Mouse (Mus musculus) stomach, postnatal 0 days (tissue): ENCODE results near the gene Gp1ba.

Source experiments
- CTCF ChIP-seq: IDR thresholded peaks from 2 replicates; pipeline ENCODE4 v1.5.1; 2016; ENCODE audit warnings: antibody characterized with exemption, low read depth, mild to moderate bottlenecking, moderate library complexity
- EP300 ChIP-seq: optimal IDR thresholded peaks from 2 replicates; pipeline ENCODE3; 2016; ENCODE audit warnings: antibody characterized with exemption

DNA sequence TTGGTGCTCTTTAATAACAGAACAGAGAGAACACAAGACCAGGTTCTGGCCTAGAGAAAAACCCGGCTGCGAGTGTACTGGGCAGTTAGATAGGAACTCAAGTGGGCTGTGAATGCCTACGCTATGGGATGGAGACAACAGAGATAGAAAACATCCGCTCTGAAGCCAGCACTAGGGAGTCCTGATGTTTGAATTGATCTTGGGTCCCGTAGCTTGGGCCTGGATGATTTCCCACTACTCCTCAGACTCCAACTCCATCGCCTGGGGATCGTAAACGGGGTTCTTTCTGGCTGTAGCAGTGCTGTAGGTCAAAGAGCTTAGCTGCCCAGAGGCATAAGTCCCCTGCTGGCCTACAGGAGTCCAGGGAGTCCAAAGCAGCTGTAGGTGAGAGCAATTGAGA, 49.5 kb downstream of the Gp1ba start:
- TF ChIP-seq CTCF (no peak), EP300 (no peak)
